ENCODE assay signal across 12 mouse cellular contexts in genomic region chr12:82284617-82285016, GRCm38 (mm10).
A peak's percentile ranks its signal among the peaks of the same experiment; 100 is the strongest.
DNase-seq lines count a peak whose midpoint lies in the region; ATAC-seq lines count a peak whose summit lies in the region.
"Had no signal": no experiment of that assay in that cellular context is flagged by ENCODE, and none has a peak within 500 bp of the region (broad histone marks: within the 10 kb centered on the region; RNA-seq: fewer than 3 reads in every experiment).

No protein-coding gene starts in this region.

- H3K27me3 ChIP-seq in stomach, embryonic 15.5 days (replicated peaks): no peaks in the 10 kb centered on the region
- no peaks in the 10 kb centered on the region for H3K27me3 ChIP-seq in midbrain, embryonic 13.5 days
- H3K27me3 ChIP-seq: embryonic facial prominence, embryonic 12.5 days; heart, embryonic 12.5 days had no signal

- no peaks in the 10 kb centered on the region for H3K36me3 ChIP-seq in stomach, embryonic 15.5 days
- no peaks in the 10 kb centered on the region for H3K36me3 ChIP-seq in midbrain, embryonic 13.5 days
- H3K36me3 ChIP-seq: embryonic facial prominence, embryonic 12.5 days; heart, embryonic 12.5 days had no signal

- H3K4me3 ChIP-seq in stomach, embryonic 15.5 days (replicated peaks): no peak overlapping the region
- no peak overlapping the region for H3K4me3 ChIP-seq in midbrain, embryonic 13.5 days (replicated peaks)
- H3K4me3 ChIP-seq: embryonic facial prominence, embryonic 12.5 days; heart, embryonic 12.5 days had no signal

- 0 out of 2 replicates have a peak, but pooled peaks have one; percentile 18 for ATAC-seq in frontal cortex, adult (ENCODE audit: low TSS enrichment)
- ATAC-seq in inflammation-experienced regulatory T-cells, adult 6 months: peak; percentile 93
- ATAC-seq in stomach, embryonic 15.5 days (ENCODE audit: insufficient read depth, low FRiP score, low read depth): peak; percentile 58; the same call in 1 of the 2 replicates
- no peak for ATAC-seq in midbrain, embryonic 13.5 days
- ATAC-seq: forebrain, postnatal 0 days had no signal

- H3K4me1 ChIP-seq in stomach, embryonic 15.5 days: peaks cover 4% of the 10 kb centered on the region; the same call in 1 of the 2 replicates
- H3K4me1 ChIP-seq in midbrain, embryonic 13.5 days (replicated peaks): peaks cover 11% of the 10 kb centered on the region

- H3K4me2 ChIP-seq in stomach, embryonic 15.5 days: no peak overlapping the region
- no peak overlapping the region for H3K4me2 ChIP-seq in midbrain, embryonic 13.5 days (replicated peaks)
- H3K4me2 ChIP-seq: embryonic facial prominence, embryonic 12.5 days; heart, embryonic 12.5 days; lung, embryonic 14.5 days had no signal

- no peaks in the 10 kb centered on the region for H3K9me3 ChIP-seq in stomach, embryonic 15.5 days
- H3K9me3 ChIP-seq in midbrain, embryonic 13.5 days: no peaks in the 10 kb centered on the region
- H3K9me3 ChIP-seq: embryonic facial prominence, embryonic 12.5 days; heart, embryonic 12.5 days had no signal

- DNase-seq in frontal cortex, adult 2 months (ENCODE audit: extremely low spot score in 1 of 2, low spot score in 1 of 2): no peak
- peak; percentile 59 to 65 for DNase-seq in B cell, adult 2 months
- DNase-seq in embryo, embryonic 10 days (ENCODE audit: low spot score): no peak
- no peak for DNase-seq in adrenal gland, adult 8-10 months
- DNase-seq: forebrain, postnatal 0 days; lung, embryonic 14.5 days had no signal

- no peak overlapping the region for H3K9ac ChIP-seq in stomach, embryonic 15.5 days
- no peak overlapping the region for H3K9ac ChIP-seq in midbrain, embryonic 13.5 days (replicated peaks)
- H3K9ac ChIP-seq: embryonic facial prominence, embryonic 12.5 days; forebrain, postnatal 0 days; heart, embryonic 12.5 days; lung, embryonic 14.5 days had no signal

- H3K27ac ChIP-seq in stomach, embryonic 15.5 days: no peak overlapping the region
- no peak overlapping the region for H3K27ac ChIP-seq in midbrain, embryonic 13.5 days
- H3K27ac ChIP-seq: embryonic facial prominence, embryonic 12.5 days had no signal

- 72% methylated on average over 5 of the region's 5 CpGs for WGBS in stomach, embryonic 15.5 days
- WGBS in midbrain, embryonic 13.5 days: 93% methylated on average over 5 of the region's 5 CpGs

Comparison
In these comparisons a context has a peak if more than half of its experiments do, and no peak if none do; other contexts are left out.
1. DNase-seq: peak in B cell, adult 2 months (2 of 2); none in frontal cortex, adult 2 months (0 of 2), embryo, embryonic 10 days (single experiment) and adrenal gland, adult 8-10 months (single experiment).